Mouse (Mus musculus): ENCODE measurements at regions not wholly inside any gene's neighbourhood (a gene's known extent, or its start where the extent isn't known, plus 50 kb on each side); places are given as distances from the start of the nearest gene placed in this dataset.
"Not testable (repeated sequence)": the region's sequence is repeated elsewhere in the genome, so short reads cannot be mapped to it uniquely, and the experiment has no call there.

- not testable (repeated sequence) for DNase-seq (ENCODE audit: low spot score in 2 of 2)
Observed at GRCm38 (mm10) chr16:20860606-20861005, 126.3 kb upstream of the Thpo start.

GRCm38 (mm10) chr16:20854696-20855213 lies 120.4 kb upstream of the Thpo start:
- no peak for DNase-seq (ENCODE audit: low spot score in 2 of 2)

GRCm38 (mm10) chr16:20838151-20838550 lies 103.8 kb upstream of the Thpo start:
- DNase-seq (ENCODE audit: low spot score in 2 of 2): no peak

- DNase-seq (ENCODE audit: low spot score in 2 of 2): no peak
Observed at GRCm38 (mm10) chr16:20836866-20837265, 102.6 kb upstream of the Thpo start.

- DNase-seq (ENCODE audit: low spot score in 2 of 2): not testable (repeated sequence)
Observed at GRCm38 (mm10) chr16:20833838-20834237, 99.5 kb upstream of the Thpo start.

GRCm38 (mm10) chr16:20833301-20833700 lies 99.0 kb upstream of the Thpo start:
- DNase-seq (ENCODE audit: low spot score in 2 of 2): no peak

- no peak for DNase-seq (ENCODE audit: low spot score in 2 of 2)
Observed at GRCm38 (mm10) chr16:20829732-20830435, 95.6 kb upstream of the Thpo start.

GRCm38 (mm10) chr16:20828996-20829731 lies 94.9 kb upstream of the Thpo start:
- DNase-seq (ENCODE audit: low spot score in 2 of 2): no peak

GRCm38 (mm10) chr16:20824226-20824625 lies 89.9 kb upstream of the Thpo start:
- DNase-seq (ENCODE audit: low spot score in 2 of 2): peak; percentile 69 to 89

- no peak for DNase-seq (ENCODE audit: low spot score in 2 of 2)
Observed at GRCm38 (mm10) chr16:20820939-20821338, 86.6 kb upstream of the Thpo start.

GRCm38 (mm10) chr16:20819568-20819967 lies 85.3 kb upstream of the Thpo start:
- DNase-seq (ENCODE audit: low spot score in 2 of 2): no peak

- DNase-seq (ENCODE audit: low spot score in 2 of 2): no peak
Observed at GRCm38 (mm10) chr16:20818711-20819189, 84.4 kb upstream of the Thpo start.

GRCm38 (mm10) chr16:20814976-20815375 lies 80.7 kb upstream of the Thpo start:
- DNase-seq (ENCODE audit: low spot score in 2 of 2): no peak

- DNase-seq (ENCODE audit: low spot score in 2 of 2): no peak
Observed at GRCm38 (mm10) chr16:20814240-20814639, 79.9 kb upstream of the Thpo start.

GRCm38 (mm10) chr16:20812025-20812424 lies 77.7 kb upstream of the Thpo start:
- not testable (repeated sequence) for DNase-seq (ENCODE audit: low spot score in 2 of 2)

GRCm38 (mm10) chr16:20810322-20810721 lies 76.0 kb upstream of the Thpo start:
- no peak for DNase-seq (ENCODE audit: low spot score in 2 of 2)

GRCm38 (mm10) chr16:20808263-20808662 lies 74.0 kb upstream of the Thpo start:
- no peak for DNase-seq (ENCODE audit: low spot score in 2 of 2)

GRCm38 (mm10) chr16:20806739-20807138 lies 72.4 kb upstream of the Thpo start:
- no peak for DNase-seq (ENCODE audit: low spot score in 2 of 2)

GRCm38 (mm10) chr16:20805793-20806192 lies 71.5 kb upstream of the Thpo start:
- DNase-seq (ENCODE audit: low spot score in 2 of 2): no peak

GRCm38 (mm10) chr16:20805086-20805485 lies 70.8 kb upstream of the Thpo start:
- DNase-seq (ENCODE audit: low spot score in 2 of 2): no peak

GRCm38 (mm10) chr16:20804601-20805017 lies 70.3 kb upstream of the Thpo start:
- peak; percentile 58 to 86 for DNase-seq (ENCODE audit: low spot score in 2 of 2)

GRCm38 (mm10) chr16:20803278-20803930 lies 69.1 kb upstream of the Thpo start:
- DNase-seq (ENCODE audit: low spot score in 2 of 2): no peak

All from left cerebral cortex, adult 9 months (tissue).